In the genomic region with DNA sequence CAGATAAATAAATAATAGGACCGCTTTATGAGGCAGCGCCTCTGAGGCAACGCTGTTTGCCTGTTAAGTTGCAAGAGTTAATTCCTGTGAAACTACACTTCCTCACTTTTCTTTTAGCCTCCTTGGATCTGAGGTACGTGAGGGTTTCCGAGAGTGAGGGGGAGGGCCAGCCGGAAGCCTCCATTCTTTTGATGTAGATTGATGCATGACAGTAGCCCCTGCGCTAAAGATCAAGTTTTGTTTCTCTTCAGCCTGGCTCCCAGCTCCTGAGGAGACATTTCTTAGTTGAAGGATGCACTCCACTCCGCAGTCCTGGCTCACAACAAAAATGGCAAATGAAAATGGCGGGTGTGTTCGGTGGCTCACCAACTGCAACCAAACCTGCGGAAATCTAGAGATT, we compare ENCODE assay signal across 14 mouse cellular contexts.
DNase-seq lines count a peak whose midpoint lies in the region; ATAC-seq and TF ChIP-seq lines count a peak whose summit lies in the region.
"Had no signal": no experiment of that assay in that cellular context is flagged by ENCODE, and none has a peak within 500 bp of the region (broad histone marks: within the 10 kb centered on the region; RNA-seq: fewer than 3 reads in every experiment).

No protein-coding gene starts in this region.

- H3K9me3 ChIP-seq in heart, embryonic 12.5 days (replicated peaks), result no peaks in the 10 kb centered on the region
- H3K9me3 ChIP-seq in hindbrain, postnatal 0 days (ENCODE audit: low read length), result no peaks in the 10 kb centered on the region
- no peaks in the 10 kb centered on the region for H3K9me3 ChIP-seq in intestine, postnatal 0 days (ENCODE audit: control insufficient read depth)
- H3K9me3 ChIP-seq: limb, embryonic 15.5 days had no signal

- H3K4me1 ChIP-seq in heart, embryonic 12.5 days (replicated peaks), result peaks cover 17% of the 10 kb centered on the region
- 0 out of 2 replicates have a peak, but pooled peaks cover 3% of the 10 kb centered on the region for H3K4me1 ChIP-seq in hindbrain, postnatal 0 days (ENCODE audit: insufficient read depth, low read length)
- H3K4me1 ChIP-seq in intestine, postnatal 0 days (replicated peaks; ENCODE audit: control insufficient read depth, insufficient read depth, low read length), result no peaks in the 10 kb centered on the region

- no peak overlapping the region for H3K4me3 ChIP-seq in heart, embryonic 12.5 days
- peak overlapping the region; percentile 13; the same call in 1 of the 2 replicates for H3K4me3 ChIP-seq in hindbrain, postnatal 0 days (ENCODE audit: low read length)
- H3K4me3 ChIP-seq in intestine, postnatal 0 days (ENCODE audit: low read depth, low read length), result no peak overlapping the region
- H3K4me3 ChIP-seq: heart, adult 2 months; limb, embryonic 15.5 days had no signal

- H3K9ac ChIP-seq in heart, embryonic 12.5 days, result no peak overlapping the region
- H3K9ac ChIP-seq in hindbrain, postnatal 0 days (replicated peaks; ENCODE audit: low read length), result no peak overlapping the region
- no peak overlapping the region for H3K9ac ChIP-seq in intestine, postnatal 0 days (ENCODE audit: low read depth, low read length)
- H3K9ac ChIP-seq: limb, embryonic 15.5 days had no signal

- H3K27ac ChIP-seq in heart, embryonic 12.5 days (ENCODE audit: poor library complexity, severe bottlenecking), result no peak overlapping the region
- no peak overlapping the region for H3K27ac ChIP-seq in hindbrain, postnatal 0 days
- no peak overlapping the region for H3K27ac ChIP-seq in intestine, postnatal 0 days (ENCODE audit: low read depth, low read length)
- H3K27ac ChIP-seq: heart, adult 2 months; limb, embryonic 15.5 days had no signal

- WGBS in heart, embryonic 12.5 days, result 58% methylated on average over 11 of the region's 11 CpGs
- WGBS in hindbrain, postnatal 0 days, result 34% methylated on average over 11 of the region's 11 CpGs
- 78% methylated on average over 11 of the region's 11 CpGs for WGBS in intestine, postnatal 0 days

- TF ChIP-seq CTCF in hindbrain, postnatal 0 days (IDR thresholded peaks at IDR 0.05; ENCODE audit: low read depth), result no peak
- TF ChIP-seq CTCF in intestine, postnatal 0 days (IDR thresholded peaks at IDR 0.05; ENCODE audit: low read depth), result no peak

- H3K4me2 ChIP-seq in heart, embryonic 12.5 days, result peak overlapping the region; percentile 26; the same call in 1 of the 2 replicates
- peak overlapping the region; percentile 45 for H3K4me2 ChIP-seq in hindbrain, postnatal 0 days (ENCODE audit: low read depth, low read length)
- H3K4me2 ChIP-seq in intestine, postnatal 0 days (replicated peaks; ENCODE audit: low read depth), result no peak overlapping the region
- H3K4me2 ChIP-seq: limb, embryonic 15.5 days had no signal

- no peak for DNase-seq in heart, postnatal 14 days
- peak; percentile 92 for DNase-seq in R1 (ENCODE audit: low read depth, low spot score)
- no peak for DNase-seq in hindbrain, postnatal 0 days (ENCODE audit: low spot score)
- DNase-seq in neural tube, embryonic 10.5 days (ENCODE audit: extremely low spot score, low spot score), result peak; percentile 36
- no peak for DNase-seq in adrenal gland, postnatal 4 days (ENCODE audit: low spot score in 2 of 2)
- DNase-seq in retina, embryonic 14.5 days (ENCODE audit: low spot score), result no peak
- DNase-seq: adrenal gland, postnatal 10 days; B cell, adult 2 months; cerebellum, adult 11-12 months; heart, adult 2 months had no signal

- H3K36me3 ChIP-seq in heart, embryonic 12.5 days, result no peaks in the 10 kb centered on the region
- no peaks in the 10 kb centered on the region for H3K36me3 ChIP-seq in hindbrain, postnatal 0 days (ENCODE audit: insufficient read depth, low read length)
- no peaks in the 10 kb centered on the region for H3K36me3 ChIP-seq in intestine, postnatal 0 days (ENCODE audit: control insufficient read depth, insufficient read depth)
- H3K36me3 ChIP-seq: limb, embryonic 15.5 days had no signal

- intact Hi-C loops in heart, postnatal 14 days (cut with DNase I), result loop anchor here (5.0 kb wide), 1 partner anchor 485 kb away; a partner anchor contains a TSS

- no peaks in the 10 kb centered on the region for H3K27me3 ChIP-seq in heart, embryonic 12.5 days (replicated peaks)
- no peaks in the 10 kb centered on the region for H3K27me3 ChIP-seq in hindbrain, postnatal 0 days (ENCODE audit: insufficient read depth, low read length)
- no peaks in the 10 kb centered on the region for H3K27me3 ChIP-seq in intestine, postnatal 0 days (replicated peaks; ENCODE audit: control insufficient read depth, insufficient read depth, low read length)
- H3K27me3 ChIP-seq: limb, embryonic 15.5 days; Patski had no signal

- no peak for ATAC-seq in heart, embryonic 12.5 days (ENCODE audit: insufficient number of reproducible peaks, low FRiP score)
- no peak for ATAC-seq in hindbrain, postnatal 0 days
- no peak for ATAC-seq in intestine, postnatal 0 days
- ATAC-seq: Patski had no signal

Comparison
In these comparisons a context has a peak if more than half of its experiments do, and no peak if none do; other contexts are left out.
1. DNase-seq: peak in R1 (single experiment) and neural tube, embryonic 10.5 days (single experiment); none in heart, postnatal 14 days (0 of 2), hindbrain, postnatal 0 days (single experiment), adrenal gland, postnatal 4 days (0 of 2) and retina, embryonic 14.5 days (single experiment).